ENCODE assay signal across 8 mouse cellular contexts in genomic region chr2:163657975-163658886, GRCm38 (mm10). TPM values are rescaled to one million over a fixed set of nuclear protein-coding genes. Genes with fewer than 3 reads are reported as not detected.
DNase-seq lines count a peak whose midpoint lies in the region; ATAC-seq and TF ChIP-seq lines count a peak whose summit lies in the region.

Pkig (plus strand) TSS chr2:163658386.

- under 1% methylated on average over 71 of the region's 71 CpGs for WGBS in cerebellum, adult 2 months
- under 1% methylated on average over 71 of the region's 71 CpGs for WGBS in lung, embryonic 16.5 days
- 2% methylated on average over 71 of the region's 71 CpGs for WGBS in thymus, adult 2 months

- TF ChIP-seq CTCF in cerebellum, adult 2 months (IDR thresholded peaks at IDR 0.05; ENCODE audit: borderline replicate concordance, insufficient read depth, low read depth, low read length): no peak
- peak; percentile 74; the same call in 1 of the 2 replicates for TF ChIP-seq CTCF in thymus, adult 2 months (IDR thresholded peaks at IDR 0.05; ENCODE audit: borderline replicate concordance, control insufficient read depth, extremely low read depth, insufficient read depth, low read length, poor library complexity)

- DNase-seq in MN1 (ENCODE audit: low spot score): peak; percentile 94
- DNase-seq in cerebellum, adult 2 months: peak; percentile 90 to 91
- DNase-seq in forelimb bud, embryonic 11.5 days (ENCODE audit: low read depth, low spot score): peak; percentile 85
- DNase-seq in heart, postnatal 4 days: peak; percentile 90
- DNase-seq in layer of hippocampus, adult 8-10 months (ENCODE audit: low spot score in 2 of 2): peak; percentile 63 to 70
- DNase-seq in ovary, adult 18-20 months (ENCODE audit: low spot score): peak; percentile 75
- DNase-seq in thymus, adult 2 months: peak; percentile 88

- 0 out of 2 replicates have a peak, but pooled peaks have one; percentile 14 for TF ChIP-seq POLR2A in cerebellum, adult 2 months (IDR thresholded peaks at IDR 0.05; ENCODE audit: borderline replicate concordance, insufficient read depth, low read length)
- peak; percentile 45; the same call in 1 of the 2 replicates for TF ChIP-seq POLR2A in thymus, adult 2 months (IDR thresholded peaks at IDR 0.05; ENCODE audit: control insufficient read depth, extremely low read depth, insufficient read depth, low read length, poor library complexity)

- H3K4me1 ChIP-seq in cerebellum, adult 2 months (ENCODE audit: control insufficient read depth, insufficient read depth, low read length): peaks cover 17% of the 10 kb centered on the region
- peaks cover 9% of the 10 kb centered on the region; the same call in 1 of the 2 replicates for H3K4me1 ChIP-seq in lung, embryonic 16.5 days (replicated peaks; ENCODE audit: control insufficient read depth, insufficient read depth, low read length)
- H3K4me1 ChIP-seq in thymus, adult 2 months (replicated peaks; ENCODE audit: control insufficient read depth, insufficient read depth, low read length): no peaks in the 10 kb centered on the region; the same call in 1 of the 2 replicates

- H3K9me3 ChIP-seq in lung, embryonic 16.5 days (ENCODE audit: control insufficient read depth, low read length): no peaks in the 10 kb centered on the region

- no peaks in the 10 kb centered on the region for H3K36me3 ChIP-seq in lung, embryonic 16.5 days (ENCODE audit: control insufficient read depth, insufficient read depth, low read length)
- no peaks in the 10 kb centered on the region for H3K36me3 ChIP-seq in thymus, adult 2 months (ENCODE audit: control insufficient read depth, insufficient read depth, low read length)

- H3K4me2 ChIP-seq in lung, embryonic 16.5 days (ENCODE audit: low read depth, low read length): peak within 1 kb of the TSS; percentile 63

- peak within 1 kb of the TSS; percentile 42; the same call in 1 of the 2 replicates for H3K27ac ChIP-seq in cerebellum, adult 2 months (ENCODE audit: insufficient read depth, low read length)
- peak within 1 kb of the TSS; percentile 69 for H3K27ac ChIP-seq in lung, embryonic 16.5 days (ENCODE audit: low read length)
- H3K27ac ChIP-seq in thymus, adult 2 months (ENCODE audit: control insufficient read depth, insufficient read depth, low read length): no peak within 1 kb of the TSS

- peak within 1 kb of the TSS; percentile 90 for H3K9ac ChIP-seq in lung, embryonic 16.5 days (ENCODE audit: low read length)

- H3K4me3 ChIP-seq in cerebellum, adult 2 months (replicated peaks; ENCODE audit: insufficient read depth, low read depth, low read length): peak within 1 kb of the TSS; percentile 68
- peak within 1 kb of the TSS; percentile 86 for H3K4me3 ChIP-seq in lung, embryonic 16.5 days (ENCODE audit: low read length)
- peak within 1 kb of the TSS; percentile 87 for H3K4me3 ChIP-seq in thymus, adult 2 months (ENCODE audit: control insufficient read depth, insufficient read depth, low read length)

- ATAC-seq in lung, embryonic 16.5 days (ENCODE audit: low read depth): peak; percentile 95

- no peaks in the 10 kb centered on the region for H3K27me3 ChIP-seq in cerebellum, adult 2 months (ENCODE audit: control insufficient read depth, insufficient read depth, low read length)
- H3K27me3 ChIP-seq in lung, embryonic 16.5 days (ENCODE audit: control insufficient read depth, insufficient read depth, low read depth, low read length): no peaks in the 10 kb centered on the region
- H3K27me3 ChIP-seq in thymus, adult 2 months (ENCODE audit: control insufficient read depth, insufficient read depth, low read length): no peaks in the 10 kb centered on the region

RNA-seq across cellular contexts. Expression of gene Pkig, which starts in this region (rescaled TPM):
- polyA plus RNA-seq in cerebellum, adult 2 months (2012; rRNA removed): 49.6 and 57.4 TPM in 2 replicates
- 100 to 1,000 TPM; 204 to 207 TPM for total RNA-seq in heart, postnatal 4 days (2021)
- 10 to 100 TPM; 67.0 to 98.4 (median 83.6) TPM for total RNA-seq in layer of hippocampus, adult 8-10 months (2022)
- 133 and 134 TPM in 2 replicates for polyA plus RNA-seq in lung, embryonic 16.5 days (2015; fragmentation: Nextera tagmentation; extraction: Ambion mirVana)
- polyA plus RNA-seq in thymus, adult 2 months (2012; rRNA removed): 56.7 and 64.7 TPM in 2 replicates
